Mouse (Mus musculus) midbrain, embryonic 13.5 days (tissue): ENCODE results near the gene Map1b. TPM values are rescaled to one million over a fixed set of nuclear protein-coding genes. Genes with fewer than 3 reads are reported as not detected.
A peak's percentile ranks its signal among the peaks of the same experiment; 100 is the strongest.

Experiments used
- ATAC-seq: fragments of 200-750 bp; cut with Nextera tagmentation; 2 replicates; pipeline ENCODE4 v1.8.0; 2017; ENCODE audit warnings: mild to moderate bottlenecking, moderate TSS enrichment, moderate library complexity
- H3K27ac ChIP-seq: fragments of 300-500 bp; sonication (generic); 2 replicates; pipeline ENCODE4 v1.5.1; 2015; ENCODE audit warnings: inconsistent platforms, mild to moderate bottlenecking, moderate library complexity
- H3K27me3 ChIP-seq: fragments of 300-500 bp; sonication (generic); 2 replicates; pipeline ENCODE4 v1.6.1; 2015; ENCODE audit warnings: mild to moderate bottlenecking, inconsistent platforms
- H3K36me3 ChIP-seq: fragments of 300-500 bp; sonication (generic); 2 replicates; pipeline ENCODE4 v1.6.1; 2015; ENCODE audit warnings: mild to moderate bottlenecking, inconsistent platforms
- H3K4me1 ChIP-seq: fragments of 300-500 bp; sonication (generic); replicated peaks from 2 replicates; pipeline ENCODE4 v1.6.1; 2015; ENCODE audit warnings: inconsistent platforms
- H3K4me2 ChIP-seq: fragments of 300-500 bp; sonication (generic); replicated peaks from 2 replicates; pipeline ENCODE4 v1.6.1; 2015; ENCODE audit warnings: moderate library complexity, mild to moderate bottlenecking, inconsistent platforms
- H3K4me3 ChIP-seq: fragments of 300-500 bp; sonication (generic); replicated peaks from 2 replicates; pipeline ENCODE4 v1.5.1; 2015; ENCODE audit warnings: mild to moderate bottlenecking, inconsistent platforms
- H3K9ac ChIP-seq: fragments of 300-500 bp; sonication (generic); replicated peaks from 2 replicates; pipeline ENCODE4 v1.6.1; 2015; ENCODE audit warnings: mild to moderate bottlenecking, inconsistent platforms
- H3K9me3 ChIP-seq: fragments of 300-500 bp; sonication (generic); 2 replicates; pipeline ENCODE4 v1.6.1; 2016; ENCODE audit warnings: mild to moderate bottlenecking, inconsistent platforms
- WGBS: fragments of 180-500 bp; shearing (Covaris S2); methylation state at CpG from one replicate; pipeline ENCODE4 v1.1.7; 2015; 5-methylcytosine and 5-hydroxymethylcytosine counted together
- polyA plus RNA-seq: library from polyadenylated mRNA; unstranded; fragments of >200 nt; fragmentation: Nextera tagmentation; extraction: Ambion mirVana; gene quantifications from 2 replicates; pipeline ENCODE4 v1.2.1, GENCODE M21; 2015

The Map1b gene
- polyA plus RNA-seq, 1 experiment from 2014 or later: 2,051 TPM

GRCm38 (mm10) chr13:99550679-99551369, 34.5 kb upstream of the Map1b start:
- 51% methylated on average over 12 of the region's 12 CpGs for WGBS
- ATAC-seq: peak; percentile 29; the same call in 1 of the 2 replicates
- Histone ChIP-seq H3K9me3 (no peaks in the 10 kb centered on the region), H3K27ac (peak overlapping the region; percentile 71), H3K27me3 (no peaks in the 10 kb centered on the region), H3K9ac (no peak overlapping the region), H3K4me2 (no peak overlapping the region), H3K4me1 (peaks cover 25% of the 10 kb centered on the region), H3K4me3 (no peak overlapping the region), H3K36me3 (no peaks in the 10 kb centered on the region)

- peak overlapping the region; percentile 71 for H3K27ac ChIP-seq
- no peaks in the 10 kb centered on the region for H3K36me3 ChIP-seq
- peak overlapping the region; percentile 2; the same call in 1 of the 2 replicates for H3K4me2 ChIP-seq
- 37% methylated on average over 4 of the region's 4 CpGs for WGBS
- no peaks in the 10 kb centered on the region for H3K27me3 ChIP-seq
- H3K4me1 ChIP-seq: peaks cover 25% of the 10 kb centered on the region
- no peaks in the 10 kb centered on the region for H3K9me3 ChIP-seq
- no peak overlapping the region for H3K9ac ChIP-seq
- ATAC-seq: peak; percentile 19; the same call in 1 of the 2 replicates
- no peak overlapping the region for H3K4me3 ChIP-seq
These were observed 33.7 kb upstream of the Map1b start for GRCm38 (mm10) chr13:99550060-99550459.

- H3K36me3 ChIP-seq: no peaks in the 10 kb centered on the region
- H3K27me3 ChIP-seq: no peaks in the 10 kb centered on the region
- peaks cover 25% of the 10 kb centered on the region for H3K4me1 ChIP-seq
- H3K4me3 ChIP-seq: no peak overlapping the region
- peak overlapping the region; percentile 71 for H3K27ac ChIP-seq
- H3K4me2 ChIP-seq: peak overlapping the region; percentile 2; the same call in 1 of the 2 replicates
- H3K9ac ChIP-seq: no peak overlapping the region
- H3K9me3 ChIP-seq: no peaks in the 10 kb centered on the region
- ATAC-seq: peak; percentile 76
- 18% methylated on average over 9 of the region's 9 CpGs for WGBS
These were observed 33.2 kb upstream of the Map1b start for GRCm38 (mm10) chr13:99549584-99549983.

- no peak for ATAC-seq
These were observed 30.5 kb upstream of the Map1b start for GRCm38 (mm10) chr13:99546832-99547231.

GRCm38 (mm10) chr13:99545201-99545600, 28.9 kb upstream of the Map1b start:
- 63% methylated on average over 6 of the region's 6 CpGs for WGBS
- Histone ChIP-seq H3K27me3 (no peaks in the 10 kb centered on the region), H3K9ac (no peak overlapping the region), H3K9me3 (no peaks in the 10 kb centered on the region), H3K4me1 (peaks cover 33% of the 10 kb centered on the region), H3K36me3 (no peaks in the 10 kb centered on the region), H3K27ac (no peak overlapping the region), H3K4me2 (no peak overlapping the region), H3K4me3 (no peak overlapping the region)
- ATAC-seq: no peak

More at GRCm38 (mm10) chr13:99546832-99547231, 30.5 kb upstream of the Map1b start:
- no peaks in the 10 kb centered on the region for H3K9me3 ChIP-seq
- H3K27me3 ChIP-seq: no peaks in the 10 kb centered on the region
- peaks cover 30% of the 10 kb centered on the region for H3K4me1 ChIP-seq
- H3K4me2 ChIP-seq: no peak overlapping the region
- no peak overlapping the region for H3K27ac ChIP-seq
- H3K4me3 ChIP-seq: no peak overlapping the region
- 95% methylated on average over 5 of the region's 5 CpGs for WGBS
- H3K36me3 ChIP-seq: no peaks in the 10 kb centered on the region
- H3K9ac ChIP-seq: no peak overlapping the region

- no peaks in the 10 kb centered on the region for H3K9me3 ChIP-seq
- no peaks in the 10 kb centered on the region for H3K27me3 ChIP-seq
- peak; percentile 88 for ATAC-seq
- H3K36me3 ChIP-seq: no peaks in the 10 kb centered on the region
- WGBS: 25% methylated on average over 21 of the region's 21 CpGs
- H3K4me3 ChIP-seq: peak overlapping the region; percentile 15
- H3K4me1 ChIP-seq: peaks cover 30% of the 10 kb centered on the region
- no peak overlapping the region; the same call in 1 of the 2 replicates for H3K9ac ChIP-seq
- H3K27ac ChIP-seq: peak overlapping the region; percentile 62
- H3K4me2 ChIP-seq: peak overlapping the region; percentile 48
These were observed 25.3 kb upstream of the Map1b start for GRCm38 (mm10) chr13:99541429-99542267.

GRCm38 (mm10) chr13:99539288-99539687, 22.9 kb upstream of the Map1b start:
- Histone ChIP-seq H3K9me3 (no peaks in the 10 kb centered on the region), H3K27ac (no peak overlapping the region)

GRCm38 (mm10) chr13:99538851-99539250, 22.5 kb upstream of the Map1b start:
- no peaks in the 10 kb centered on the region for H3K36me3 ChIP-seq
- H3K27me3 ChIP-seq: no peaks in the 10 kb centered on the region
- H3K27ac ChIP-seq: no peak overlapping the region
- 97% methylated on average over 11 of the region's 11 CpGs for WGBS
- ATAC-seq: no peak
- H3K9me3 ChIP-seq: no peaks in the 10 kb centered on the region
- H3K4me3 ChIP-seq: no peak overlapping the region
- H3K4me1 ChIP-seq: peaks cover 30% of the 10 kb centered on the region
- H3K4me2 ChIP-seq: no peak overlapping the region
- H3K9ac ChIP-seq: no peak overlapping the region

More at GRCm38 (mm10) chr13:99539288-99539687, 22.9 kb upstream of the Map1b start:
- Histone ChIP-seq H3K9ac (no peak overlapping the region), H3K4me1 (peaks cover 30% of the 10 kb centered on the region), H3K4me2 (no peak overlapping the region), H3K4me3 (no peak overlapping the region), H3K27me3 (no peaks in the 10 kb centered on the region), H3K36me3 (no peaks in the 10 kb centered on the region)
- 90% methylated on average over 5 of the region's 5 CpGs for WGBS
- ATAC-seq: no peak

- no peaks in the 10 kb centered on the region for H3K36me3 ChIP-seq
- H3K9me3 ChIP-seq: no peaks in the 10 kb centered on the region
- H3K27me3 ChIP-seq: no peaks in the 10 kb centered on the region
- peaks cover 30% of the 10 kb centered on the region for H3K4me1 ChIP-seq
- peak; percentile 46; the same call in 1 of the 2 replicates for ATAC-seq
- no peak overlapping the region for H3K4me3 ChIP-seq
- H3K27ac ChIP-seq: 0 out of 2 replicates have a peak overlapping the region, but pooled peaks have one; percentile 41
- H3K9ac ChIP-seq: no peak overlapping the region
- 30% methylated on average over 8 of the region's 8 CpGs for WGBS
- H3K4me2 ChIP-seq: no peak overlapping the region
These were observed 21.7 kb upstream of the Map1b start for GRCm38 (mm10) chr13:99537908-99538513.

GRCm38 (mm10) chr13:99528456-99528855, 12.1 kb upstream of the Map1b start:
- Histone ChIP-seq H3K9me3 (no peaks in the 10 kb centered on the region), H3K4me3 (no peak overlapping the region), H3K4me2 (no peak overlapping the region), H3K36me3 (no peaks in the 10 kb centered on the region), H3K9ac (no peak overlapping the region), H3K27me3 (no peaks in the 10 kb centered on the region), H3K27ac (no peak overlapping the region), H3K4me1 (no peaks in the 10 kb centered on the region)
- 82% methylated on average over 4 of the region's 4 CpGs for WGBS
- ATAC-seq: no peak

GRCm38 (mm10) chr13:99527936-99528335, 11.6 kb upstream of the Map1b start:
- Histone ChIP-seq H3K4me2 (no peak overlapping the region), H3K9me3 (no peaks in the 10 kb centered on the region)

GRCm38 (mm10) chr13:99525491-99525890, 9.2 kb upstream of the Map1b start:
- no peaks in the 10 kb centered on the region for H3K27me3 ChIP-seq
- H3K4me2 ChIP-seq: no peak overlapping the region
- ATAC-seq: no peak
- WGBS: 85% methylated on average over 8 of the region's 8 CpGs
- H3K9ac ChIP-seq: no peak overlapping the region
- no peak overlapping the region for H3K4me3 ChIP-seq
- H3K4me1 ChIP-seq: no peaks in the 10 kb centered on the region
- H3K9me3 ChIP-seq: no peaks in the 10 kb centered on the region
- H3K27ac ChIP-seq: no peak overlapping the region
- no peaks in the 10 kb centered on the region for H3K36me3 ChIP-seq

More at GRCm38 (mm10) chr13:99527936-99528335, 11.6 kb upstream of the Map1b start:
- no peak overlapping the region for H3K9ac ChIP-seq
- ATAC-seq: no peak
- no peaks in the 10 kb centered on the region for H3K27me3 ChIP-seq
- no peaks in the 10 kb centered on the region for H3K4me1 ChIP-seq
- no peak overlapping the region for H3K4me3 ChIP-seq
- H3K27ac ChIP-seq: no peak overlapping the region
- H3K36me3 ChIP-seq: no peaks in the 10 kb centered on the region
